Mouse (Mus musculus): ENCODE measurements at regions not wholly inside any gene's neighbourhood (a gene's known extent, or its start where the extent isn't known, plus 50 kb on each side); places are given as distances from the start of the nearest gene placed in this dataset.

- TF ChIP-seq GATA1 (IDR thresholded peaks at IDR 0.05; ENCODE audit: borderline replicate concordance, low read length) (no peak), FLI1 (IDR thresholded peaks at IDR 0.05; ENCODE audit: low read length) (no peak)
Observed at GRCm38 (mm10) chr3:156210827-156211226, 350.8 kb upstream of the Negr1 start.
